ENCODE assay signal across 8 mouse cellular contexts in genomic region chr3:88042661-88043421, GRCm38 (mm10). TPM values are rescaled to one million over a fixed set of nuclear protein-coding genes. Genes with fewer than 3 reads are reported as not detected.
DNase-seq lines count a peak whose midpoint lies in the region; TF ChIP-seq lines count a peak whose summit lies in the region.

Gene Gpatch4, plus strand, starts transcription at chr3:88043108.

- TF ChIP-seq CTCF in cortical plate, adult 2 months (IDR thresholded peaks at IDR 0.05; ENCODE audit: extremely low read depth, insufficient read depth, low read length), result no peak

- DNase-seq in adipocyte (ENCODE audit: low spot score), result peak; percentile 96
- peak; percentile 73 to 79 for DNase-seq in gastrocnemius, adult 8-10 months (ENCODE audit: low spot score in 2 of 2)
- DNase-seq in hindlimb bud, embryonic 11.5 days (ENCODE audit: extremely low spot score, low read depth, low spot score), result peak; percentile 98
- DNase-seq in left cerebral cortex, adult 8-10 months (ENCODE audit: low spot score in 2 of 2), result peak; percentile 67 to 88
- DNase-seq in right cerebral cortex, postnatal 10 days (ENCODE audit: low spot score in 2 of 2), result peak; percentile 93 to 95
- DNase-seq in urinary bladder, postnatal 4 days (ENCODE audit: low spot score in 2 of 2), result peak; percentile 71 to 74

- H3K9me3 ChIP-seq in megakaryocyte, embryonic 14.5 days, result no peaks in the 10 kb centered on the region

- TF ChIP-seq POLR2A in cortical plate, adult 2 months (IDR thresholded peaks at IDR 0.05; ENCODE audit: extremely low read depth, insufficient read depth, low read length), result peak; percentile 55

- no peaks in the 10 kb centered on the region for H3K4me1 ChIP-seq in cortical plate, adult 2 months (ENCODE audit: control insufficient read depth, insufficient read depth, low read length)
- H3K4me1 ChIP-seq in megakaryocyte, embryonic 14.5 days, result peaks cover 34% of the 10 kb centered on the region

- no peaks in the 10 kb centered on the region for H3K36me3 ChIP-seq in megakaryocyte, embryonic 14.5 days (replicated peaks; ENCODE audit: low read length)

- H3K4me3 ChIP-seq in cortical plate, adult 2 months (ENCODE audit: insufficient read depth, low read length), result peak within 1 kb of the TSS; percentile 47
- peak within 1 kb of the TSS; percentile 97 for H3K4me3 ChIP-seq in megakaryocyte, embryonic 14.5 days (replicated peaks)

- H3K27ac ChIP-seq in cortical plate, adult 2 months (ENCODE audit: insufficient read depth, low read length), result no peak within 1 kb of the TSS

- peaks cover 18% of the 10 kb centered on the region for H3K27me3 ChIP-seq in megakaryocyte, embryonic 14.5 days (replicated peaks)

RNA-seq across cellular contexts. Expression of gene Gpatch4, which starts in this region (rescaled TPM):
- 14.1 and 14.3 TPM in 2 replicates for polyA plus RNA-seq in cortical plate, adult 2 months (2012; rRNA removed)
- 10 to 100 TPM; 24.2 to 30.2 (median 25.5) TPM for total RNA-seq in gastrocnemius, adult 8-10 months (2022)
- total RNA-seq in left cerebral cortex, adult 8-10 months (2022), result 10 to 100 TPM; 16.7 to 19.5 (median 18.1) TPM
- 5.3 and 18.9 TPM in 2 replicates for polyA plus RNA-seq in megakaryocyte, embryonic 14.5 days (2012; ENCODE audit: insufficient read depth, low replicate concordance)
